Mouse (Mus musculus) megakaryocyte, adult 5-6 weeks (primary cell): ENCODE data around the gene Ddx28. TPM values are rescaled to one million over a fixed set of nuclear protein-coding genes. Genes with fewer than 3 reads are reported as not detected.

Experiments
- ATAC-seq: 2 replicates; pipeline ENCODE4 v1.8.0; 2016; ENCODE audit warnings: mild to moderate bottlenecking, inconsistent platforms; ENCODE audit not compliant: poor library complexity, severe bottlenecking
- total RNA-seq, 2 experiments: library from RNA; stranded (forward) in 1 of 2; stranded (reverse) in 1 of 2; fragments of 153-499, 151-499 nt in 1 of 2; fragments of 221-1000, 200-1000 nt in 1 of 2; gene quantifications; 2 replicates each; pipeline versions ENCODE4 v1.2.3 to v1.2.4; 2015 to 2017

The Ddx28 gene
- total RNA-seq, 2 experiments from 2014 or later: 9.6 to 13.9 TPM

GRCm38 (mm10) chr8:105969367-105969766 lies 42.3 kb downstream of the Ddx28 start:
- no peak for ATAC-seq

GRCm38 (mm10) chr8:105966692-105967311 lies 44.9 kb downstream of the Ddx28 start:
- ATAC-seq: peak; percentile 6; the same call in 1 of the 2 replicates

GRCm38 (mm10) chr8:105965905-105966341 lies 45.8 kb downstream of the Ddx28 start, which contains the start of gene Slc12a4:
Slc12a4 (minus strand) TSS chr8:105966097.
- ATAC-seq: peak; percentile 77

GRCm38 (mm10) chr8:105965266-105965904 lies 46.3 kb downstream of the Ddx28 start:
- ATAC-seq: peak; percentile 59

GRCm38 (mm10) chr8:105964506-105965265 lies 47.0 kb downstream of the Ddx28 start:
- no peak for ATAC-seq

GRCm38 (mm10) chr8:105961536-105961935 lies 50.1 kb downstream of the Ddx28 start:
- no peak for ATAC-seq

GRCm38 (mm10) chr8:105961101-105961500 lies 50.6 kb downstream of the Ddx28 start:
- no peak for ATAC-seq

Other genes with a start within 250 kb of the Ddx28 start
- 10.2 and 10.5 TPM in 2 replicates for gene Ranbp10, start 184.5 kb downstream of the Ddx28 start, total RNA-seq (2015)
- gene Ranbp10, start 184.5 kb downstream of the Ddx28 start, total RNA-seq (2017): 6.4 and 7.0 TPM in 2 replicates
- gene Tsnaxip1, start 184.2 kb downstream of the Ddx28 start, total RNA-seq (2015): not detected in 2 replicates
- not detected in 2 replicates for gene Tsnaxip1, start 184.2 kb downstream of the Ddx28 start, total RNA-seq (2017)
- 12.4 and 18.3 TPM in 2 replicates for gene Cenpt, start 158.6 kb downstream of the Ddx28 start, total RNA-seq (2015)
- 16.7 and 25.0 TPM in 2 replicates for gene Cenpt, start 158.6 kb downstream of the Ddx28 start, total RNA-seq (2017)
- gene Thap11, start 156.8 kb downstream of the Ddx28 start, total RNA-seq (2015): 42.8 and 48.9 TPM in 2 replicates
- gene Thap11, start 156.8 kb downstream of the Ddx28 start, total RNA-seq (2017): 38.5 and 42.6 TPM in 2 replicates
- 103 and 117 TPM in 2 replicates for gene Nutf2, start 151.3 kb downstream of the Ddx28 start, total RNA-seq (2015)
- gene Nutf2, start 151.3 kb downstream of the Ddx28 start, total RNA-seq (2017): 40.9 and 54.5 TPM in 2 replicates
- gene Edc4, start 131.0 kb downstream of the Ddx28 start, total RNA-seq (2015): 12.0 and 12.2 TPM in 2 replicates
- 23.8 and 27.5 TPM in 2 replicates for gene Edc4, start 131.0 kb downstream of the Ddx28 start, total RNA-seq (2017)
- 0.42 TPM in 1 of 2 replicates, not detected in the other for gene Nrn1l, start 118.3 kb downstream of the Ddx28 start, total RNA-seq (2015)
- gene Nrn1l, start 118.3 kb downstream of the Ddx28 start, total RNA-seq (2017): not detected in 2 replicates
- 8.6 and 9.7 TPM in 2 replicates for gene Pskh1, start 111.4 kb downstream of the Ddx28 start, total RNA-seq (2015)
- gene Pskh1, start 111.4 kb downstream of the Ddx28 start, total RNA-seq (2017): 10.7 and 13.3 TPM in 2 replicates
- 1.3 and 2.0 TPM in 2 replicates for gene Ctrl, start 78.0 kb downstream of the Ddx28 start, total RNA-seq (2015)
- 0.55 and 1.1 TPM in 2 replicates for gene Ctrl, start 78.0 kb downstream of the Ddx28 start, total RNA-seq (2017)
- 164 and 185 TPM in 2 replicates for gene Psmb10, start 73.4 kb downstream of the Ddx28 start, total RNA-seq (2015)
- 56.1 and 63.6 TPM in 2 replicates for gene Psmb10, start 73.4 kb downstream of the Ddx28 start, total RNA-seq (2017)
- gene Lcat, start 68.5 kb downstream of the Ddx28 start, total RNA-seq (2015): 0.23 TPM in 1 of 2 replicates, not detected in the other
- gene Lcat, start 68.5 kb downstream of the Ddx28 start, total RNA-seq (2017): 0.45 TPM in 1 of 2 replicates, not detected in the other
- gene Slc12a4, start 45.8 kb downstream of the Ddx28 start, total RNA-seq (2015): 2.9 and 5.9 TPM in 2 replicates
- 2.1 and 9.4 TPM in 2 replicates for gene Slc12a4, start 45.8 kb downstream of the Ddx28 start, total RNA-seq (2017)
- not detected in 2 replicates for gene Dpep3, start 32.5 kb downstream of the Ddx28 start, total RNA-seq (2015)
- gene Dpep3, start 32.5 kb downstream of the Ddx28 start, total RNA-seq (2017): not detected in 2 replicates
- 3.8 and 4.3 TPM in 2 replicates for gene Dus2, start 20.5 kb downstream of the Ddx28 start, total RNA-seq (2015)
- 6.0 and 6.9 TPM in 2 replicates for gene Dus2, start 20.5 kb downstream of the Ddx28 start, total RNA-seq (2017)
- 0.20 TPM in 1 of 2 replicates, not detected in the other for gene Dpep2nb, start 5.9 kb downstream of the Ddx28 start, total RNA-seq (2015)
- not detected in 2 replicates for gene Dpep2nb, start 5.9 kb downstream of the Ddx28 start, total RNA-seq (2017)
- gene Nfatc3, start 47.0 kb upstream of the Ddx28 start, total RNA-seq (2015): 104 and 108 TPM in 2 replicates
- 26.5 and 38.4 TPM in 2 replicates for gene Nfatc3, start 47.0 kb upstream of the Ddx28 start, total RNA-seq (2017)
- not detected in 2 replicates for gene Esrp2, start 125.1 kb upstream of the Ddx28 start, total RNA-seq (2015)
- not detected in 2 replicates for gene Esrp2, start 125.1 kb upstream of the Ddx28 start, total RNA-seq (2017)
- 13.8 and 15.8 TPM in 2 replicates for gene Pla2g15, start 138.5 kb upstream of the Ddx28 start, total RNA-seq (2015)
- 12.9 and 15.8 TPM in 2 replicates for gene Pla2g15, start 138.5 kb upstream of the Ddx28 start, total RNA-seq (2017)
- gene Slc7a6, start 157.0 kb upstream of the Ddx28 start, total RNA-seq (2015): 9.7 and 10.3 TPM in 2 replicates
- 7.6 and 9.4 TPM in 2 replicates for gene Slc7a6, start 157.0 kb upstream of the Ddx28 start, total RNA-seq (2017)
- 34.1 and 36.0 TPM in 2 replicates for gene Slc7a6os, start 199.1 kb upstream of the Ddx28 start, total RNA-seq (2015)
- 24.8 and 34.4 TPM in 2 replicates for gene Slc7a6os, start 199.1 kb upstream of the Ddx28 start, total RNA-seq (2017)
- gene Prmt7, start 199.1 kb upstream of the Ddx28 start, total RNA-seq (2015): 2.7 and 3.7 TPM in 2 replicates
- gene Prmt7, start 199.1 kb upstream of the Ddx28 start, total RNA-seq (2017): 10.3 and 11.6 TPM in 2 replicates